Mouse (Mus musculus): ENCODE results near the gene Pip5k1c.
A peak's percentile ranks its signal among the peaks of the same experiment; 100 is the strongest.

Pip5k1c gene

GRCm38 (mm10) chr10:81292554-81293333 lies at the start of gene Pip5k1c:
Pip5k1c (plus strand) TSS chr10:81292963.
- DNase-seq (ENCODE audit: low read depth, low spot score), result peak; percentile 100

GRCm38 (mm10) chr10:81244146-81244545 lies 48.6 kb upstream of the Pip5k1c start:
- no peak for DNase-seq (ENCODE audit: low read depth, low spot score)

GRCm38 (mm10) chr10:81244595-81244994 lies 48.2 kb upstream of the Pip5k1c start:
- peak; percentile 85 for DNase-seq (ENCODE audit: low read depth, low spot score)

GRCm38 (mm10) chr10:81245166-81245565 lies 47.6 kb upstream of the Pip5k1c start:
- no peak for DNase-seq (ENCODE audit: low read depth, low spot score)

GRCm38 (mm10) chr10:81247804-81248203 lies 45.0 kb upstream of the Pip5k1c start:
- peak; percentile 85 for DNase-seq (ENCODE audit: low read depth, low spot score)

- peak; percentile 49 for DNase-seq (ENCODE audit: low read depth, low spot score)
These were observed 43.3 kb upstream of the Pip5k1c start for GRCm38 (mm10) chr10:81249442-81249841.

GRCm38 (mm10) chr10:81252424-81253419 lies 40.0 kb upstream of the Pip5k1c start, which contains the start of gene Matk:
Matk (plus strand) TSS chr10:81252935.
- DNase-seq (ENCODE audit: low read depth, low spot score), result peak; percentile 87

GRCm38 (mm10) chr10:81254886-81255285 lies 37.9 kb upstream of the Pip5k1c start:
- DNase-seq (ENCODE audit: low read depth, low spot score), result no peak

- DNase-seq (ENCODE audit: low read depth, low spot score), result peak; percentile 58
These were observed 35.4 kb upstream of the Pip5k1c start for GRCm38 (mm10) chr10:81257158-81258039.

- DNase-seq (ENCODE audit: low read depth, low spot score), result no peak
These were observed 33.4 kb upstream of the Pip5k1c start for GRCm38 (mm10) chr10:81259225-81259884.

- DNase-seq (ENCODE audit: low read depth, low spot score), result no peak
These were observed 31.7 kb upstream of the Pip5k1c start for GRCm38 (mm10) chr10:81261025-81261424.

- DNase-seq (ENCODE audit: low read depth, low spot score), result no peak
These were observed 27.2 kb upstream of the Pip5k1c start for GRCm38 (mm10) chr10:81265540-81265939.

GRCm38 (mm10) chr10:81266211-81267105 lies 26.3 kb upstream of the Pip5k1c start, which contains the start of the genes Mrpl54 and Apba3:
Mrpl54 (minus strand) TSS chr10:81266934.
Apba3 (plus strand) TSS chr10:81266960.
- DNase-seq (ENCODE audit: low read depth, low spot score), result peak; percentile 99

GRCm38 (mm10) chr10:81268056-81268455 lies 24.7 kb upstream of the Pip5k1c start:
- peak; percentile 86 for DNase-seq (ENCODE audit: low read depth, low spot score)

- DNase-seq (ENCODE audit: low read depth, low spot score), result no peak
These were observed 23.9 kb upstream of the Pip5k1c start for GRCm38 (mm10) chr10:81268643-81269412.

- DNase-seq (ENCODE audit: low read depth, low spot score), result no peak
These were observed 20.4 kb upstream of the Pip5k1c start for GRCm38 (mm10) chr10:81272356-81272755.

- no peak for DNase-seq (ENCODE audit: low read depth, low spot score)
These were observed 18.9 kb upstream of the Pip5k1c start for GRCm38 (mm10) chr10:81273842-81274241.

- DNase-seq (ENCODE audit: low read depth, low spot score), result no peak
These were observed 15.1 kb upstream of the Pip5k1c start for GRCm38 (mm10) chr10:81277676-81278075.

- DNase-seq (ENCODE audit: low read depth, low spot score), result no peak
These were observed 13.3 kb upstream of the Pip5k1c start for GRCm38 (mm10) chr10:81279496-81279895.
